Mouse (Mus musculus): ENCODE data around the gene Uhrf2. TPM values are rescaled to one million over a fixed set of nuclear protein-coding genes. Genes with fewer than 3 reads are reported as not detected.

Gene Uhrf2
- polyA plus RNA-seq, 1 experiment from 2014 or later, result 60.5 TPM

DNA sequence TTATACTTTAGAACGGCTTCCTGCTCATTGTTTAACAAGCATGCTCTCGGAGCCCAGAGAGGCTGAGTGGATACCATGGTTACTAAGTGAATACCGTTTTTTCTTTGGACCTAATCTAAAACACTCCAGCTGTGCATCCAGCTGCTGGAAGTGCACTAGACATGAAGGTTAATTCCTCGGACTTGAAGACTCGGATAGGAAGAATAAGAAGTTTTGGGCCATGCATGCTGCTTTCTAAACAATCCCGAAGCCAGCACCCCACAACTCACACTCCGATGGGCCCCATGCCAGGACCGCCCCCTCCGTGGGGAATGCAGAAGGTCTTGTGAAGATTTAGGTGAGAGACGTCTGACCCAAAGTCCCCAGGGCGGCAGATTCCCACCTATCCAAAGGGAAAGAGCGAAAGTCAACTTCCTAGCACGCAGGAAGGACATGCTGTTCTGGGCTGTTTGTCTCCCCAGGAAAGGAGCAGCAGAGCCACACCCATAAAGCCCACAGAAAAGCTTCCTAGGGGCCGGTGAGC is 84.7 kb downstream of the Uhrf2 start:
- H3K27ac ChIP-seq, result peak overlapping the region; percentile 19; the same call in 1 of the 2 replicates

DNA sequence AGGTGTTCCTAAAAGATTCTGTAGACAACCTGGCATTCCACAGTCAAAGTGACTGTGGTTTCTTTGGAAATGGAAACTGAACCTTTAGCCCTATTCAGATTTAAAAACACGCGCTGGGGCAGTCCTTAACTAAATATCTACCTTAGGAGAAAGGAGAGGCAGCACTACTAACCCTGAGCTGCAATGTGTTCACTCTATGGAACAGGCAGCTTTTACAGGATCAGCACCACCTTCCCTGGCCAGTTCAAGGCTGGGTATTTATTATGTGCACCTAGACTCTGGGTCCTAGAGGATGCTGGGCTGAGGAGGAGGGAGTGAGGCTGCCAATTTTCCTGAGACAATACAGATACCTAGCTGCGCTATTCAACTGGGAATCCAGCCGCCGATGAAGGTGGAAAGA is 85.3 kb downstream of the Uhrf2 start:
- no peaks in the 10 kb centered on the region for H3K36me3 ChIP-seq
- no peaks in the 10 kb centered on the region for H3K27me3 ChIP-seq
- H3K9ac ChIP-seq, result no peak overlapping the region
- no peak overlapping the region; the same call in 1 of the 2 replicates for H3K27ac ChIP-seq
- no peaks in the 10 kb centered on the region for H3K9me3 ChIP-seq
- no peak for ATAC-seq (ENCODE audit: low FRiP score)
- 89% methylated on average over 5 of the region's 5 CpGs for WGBS
- H3K4me1 ChIP-seq (replicated peaks), result peaks cover 49% of the 10 kb centered on the region
- no peak overlapping the region for H3K4me3 ChIP-seq
- H3K4me2 ChIP-seq, result no peak overlapping the region

More for the DNA sequence above, 84.7 kb downstream of the Uhrf2 start:
- H3K4me1 ChIP-seq (replicated peaks), result peaks cover 48% of the 10 kb centered on the region
- H3K36me3 ChIP-seq, result no peaks in the 10 kb centered on the region
- WGBS, result 50% methylated on average over 14 of the region's 14 CpGs
- ATAC-seq (ENCODE audit: low FRiP score), result no peak
- H3K27me3 ChIP-seq, result no peaks in the 10 kb centered on the region
- no peak overlapping the region for H3K4me2 ChIP-seq
- H3K9ac ChIP-seq, result no peak overlapping the region
- H3K4me3 ChIP-seq, result no peak overlapping the region
- H3K9me3 ChIP-seq, result no peaks in the 10 kb centered on the region

DNA sequence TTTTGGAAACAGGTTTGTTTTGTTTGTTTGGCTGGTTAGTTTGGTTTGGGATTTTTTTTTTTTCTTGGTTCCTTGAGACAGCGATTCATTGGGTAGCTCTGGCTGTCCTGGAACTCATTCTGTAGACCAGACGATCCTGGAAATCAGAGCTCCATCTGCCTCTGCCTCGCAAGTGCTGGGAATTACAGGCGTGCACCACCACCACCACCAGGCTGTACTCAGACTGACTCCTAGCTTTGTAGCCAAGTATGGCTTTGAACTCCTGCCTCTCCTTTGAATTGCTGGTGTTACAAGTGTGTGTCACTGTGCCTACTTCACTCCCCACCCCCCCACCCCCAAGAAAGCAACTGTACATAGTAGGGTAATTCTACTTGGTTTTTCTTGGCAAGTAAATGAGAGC is 86.9 kb downstream of the Uhrf2 start:
- peaks cover 49% of the 10 kb centered on the region for H3K4me1 ChIP-seq (replicated peaks)
- H3K4me2 ChIP-seq, result no peak overlapping the region; the same call in 1 of the 2 replicates
- no peak overlapping the region for H3K9ac ChIP-seq
- H3K27ac ChIP-seq, result peak overlapping the region; percentile 91
- no peaks in the 10 kb centered on the region for H3K9me3 ChIP-seq
- 74% methylated on average over 4 of the region's 4 CpGs for WGBS
- no peak overlapping the region for H3K4me3 ChIP-seq
- no peaks in the 10 kb centered on the region for H3K27me3 ChIP-seq
- no peaks in the 10 kb centered on the region for H3K36me3 ChIP-seq
- no peak for ATAC-seq (ENCODE audit: low FRiP score)

GRCm38 (mm10) chr19:30117775-30118174 is 87.5 kb downstream of the Uhrf2 start:
- Histone ChIP-seq H3K4me2 (peak overlapping the region; percentile 35), H3K27me3 (no peaks in the 10 kb centered on the region), H3K4me1 (replicated peaks) (peaks cover 49% of the 10 kb centered on the region), H3K27ac (peak overlapping the region; percentile 91), H3K9me3 (no peaks in the 10 kb centered on the region), H3K4me3 (no peak overlapping the region), H3K9ac (no peak overlapping the region), H3K36me3 (no peaks in the 10 kb centered on the region)
- 20% methylated on average over 9 of the region's 9 CpGs for WGBS
- peak; percentile 89 for ATAC-seq (ENCODE audit: low FRiP score)

- Histone ChIP-seq H3K9me3 (no peaks in the 10 kb centered on the region), H3K9ac (no peak overlapping the region), H3K27me3 (no peaks in the 10 kb centered on the region), H3K4me1 (replicated peaks) (peaks cover 49% of the 10 kb centered on the region), H3K27ac (peak overlapping the region; percentile 91), H3K4me2 (peak overlapping the region; percentile 35), H3K4me3 (no peak overlapping the region), H3K36me3 (no peaks in the 10 kb centered on the region)
- WGBS, result 81% methylated on average over 17 of the region's 17 CpGs
- peak; percentile 48; the same call in 1 of the 2 replicates for ATAC-seq (ENCODE audit: low FRiP score)
These were observed 88.3 kb downstream of the Uhrf2 start for GRCm38 (mm10) chr19:30118344-30119312.

GRCm38 (mm10) chr19:30124999-30125669 is 94.8 kb downstream of the Uhrf2 start:
- Histone ChIP-seq H3K4me2 (no peak overlapping the region), H3K4me3 (no peak overlapping the region), H3K9me3 (no peaks in the 10 kb centered on the region), H3K9ac (no peak overlapping the region), H3K36me3 (no peaks in the 10 kb centered on the region), H3K27me3 (no peaks in the 10 kb centered on the region), H3K4me1 (replicated peaks) (peaks cover 16% of the 10 kb centered on the region), H3K27ac (no peak overlapping the region)
- ATAC-seq (ENCODE audit: low FRiP score), result 0 out of 2 replicates have a peak, but pooled peaks have one; percentile 32
- 47% methylated on average over 7 of the region's 7 CpGs for WGBS

GRCm38 (mm10) chr19:30125670-30126059 is 95.4 kb downstream of the Uhrf2 start:
- Histone ChIP-seq H3K27me3 (no peaks in the 10 kb centered on the region), H3K4me3 (no peak overlapping the region), H3K4me2 (no peak overlapping the region), H3K9ac (no peak overlapping the region), H3K27ac (no peak overlapping the region), H3K4me1 (replicated peaks) (peaks cover 16% of the 10 kb centered on the region), H3K9me3 (no peaks in the 10 kb centered on the region), H3K36me3 (no peaks in the 10 kb centered on the region)
- no peak for ATAC-seq (ENCODE audit: low FRiP score)
- WGBS, result 75% methylated on average over 7 of the region's 7 CpGs

DNA sequence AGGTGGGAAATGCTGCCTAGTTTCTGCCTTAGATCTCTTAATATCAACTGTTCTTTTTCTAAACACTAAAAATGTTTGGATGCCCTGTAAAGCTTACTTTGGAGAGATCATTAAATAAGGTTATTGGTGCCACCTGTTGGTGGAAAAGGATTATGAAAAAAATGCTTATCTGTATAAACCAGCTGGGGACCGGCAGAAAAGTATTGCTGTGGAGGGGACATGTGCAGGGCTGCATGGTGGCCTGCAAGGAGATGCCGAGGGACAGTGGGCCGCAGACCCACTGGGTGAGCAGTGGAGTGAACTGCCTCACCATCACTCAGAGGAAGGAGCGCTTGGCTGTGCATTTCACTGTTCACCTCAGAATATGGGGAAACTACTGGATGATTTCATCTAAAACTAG is 97.9 kb downstream of the Uhrf2 start:
- 77% methylated on average over 4 of the region's 4 CpGs for WGBS
- H3K27ac ChIP-seq, result no peak overlapping the region
- peak; percentile 58; the same call in 1 of the 2 replicates for ATAC-seq (ENCODE audit: low FRiP score)
- H3K9ac ChIP-seq, result no peak overlapping the region
- no peak overlapping the region for H3K4me2 ChIP-seq
- peaks cover 16% of the 10 kb centered on the region for H3K4me1 ChIP-seq (replicated peaks)
- H3K27me3 ChIP-seq, result no peaks in the 10 kb centered on the region
- peaks cover 5% of the 10 kb centered on the region; the same call in 1 of the 2 replicates for H3K36me3 ChIP-seq
- H3K4me3 ChIP-seq, result no peak overlapping the region
- no peaks in the 10 kb centered on the region for H3K9me3 ChIP-seq

DNA sequence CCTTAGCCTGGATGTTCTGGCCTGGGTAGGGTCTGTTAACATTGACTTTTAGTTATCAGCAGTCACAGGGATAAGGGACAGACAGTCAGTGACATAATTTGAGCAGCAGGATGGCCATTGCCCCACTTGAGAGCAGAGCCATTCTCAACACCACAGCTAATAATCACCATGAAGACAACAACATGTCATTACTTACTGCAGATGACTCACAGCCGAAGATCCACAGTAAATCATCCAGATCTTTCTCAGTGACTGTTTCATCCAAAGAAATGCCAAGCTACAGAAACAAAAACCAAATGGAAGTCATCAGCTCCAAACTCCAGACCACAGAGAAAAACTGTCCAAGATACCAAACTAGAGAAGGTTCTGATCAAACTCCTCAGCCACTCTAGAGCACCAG is 106.0 kb downstream of the Uhrf2 start:
- H3K9ac ChIP-seq, result no peak overlapping the region
- H3K27me3 ChIP-seq, result no peaks in the 10 kb centered on the region
- no peaks in the 10 kb centered on the region for H3K9me3 ChIP-seq
- no peak overlapping the region for H3K4me2 ChIP-seq
- no peak overlapping the region for H3K27ac ChIP-seq
- no peaks in the 10 kb centered on the region for H3K4me1 ChIP-seq (replicated peaks)
- 75% methylated on average over 1 of the region's 1 CpGs for WGBS
- ATAC-seq (ENCODE audit: low FRiP score), result no peak
- H3K4me3 ChIP-seq, result no peak overlapping the region
- peaks cover 19% of the 10 kb centered on the region for H3K36me3 ChIP-seq

Other genes starting within 250 kb of the Uhrf2 start
- gene 9930021J03Rik, start 224.5 kb upstream of the Uhrf2 start, polyA plus RNA-seq (2015; fragmentation: Nextera tagmentation; extraction: Ambion mirVana), result 7.5 and 7.8 TPM in 2 replicates
- gene Ranbp6, start 217.5 kb upstream of the Uhrf2 start, polyA plus RNA-seq (2015; fragmentation: Nextera tagmentation; extraction: Ambion mirVana), result 45.1 and 48.6 TPM in 2 replicates
- 1.4 and 1.5 TPM in 2 replicates for gene Il33, start 105.4 kb upstream of the Uhrf2 start, polyA plus RNA-seq (2015; fragmentation: Nextera tagmentation; extraction: Ambion mirVana)
- not detected in 2 replicates for gene Trpd52l3, start 26.7 kb upstream of the Uhrf2 start, polyA plus RNA-seq (2015; fragmentation: Nextera tagmentation; extraction: Ambion mirVana)
- 8.6 and 9.1 TPM in 2 replicates for gene Gldc, start 144.9 kb downstream of the Uhrf2 start, polyA plus RNA-seq (2015; fragmentation: Nextera tagmentation; extraction: Ambion mirVana)
- gene Mbl2, start 202.4 kb downstream of the Uhrf2 start, polyA plus RNA-seq (2015; fragmentation: Nextera tagmentation; extraction: Ambion mirVana), result 0.16 TPM in 1 of 2 replicates, not detected in the other